Mouse (Mus musculus) cerebellum, adult 2 months (tissue): ENCODE data around the gene Akap17b. TPM values are rescaled to one million over a fixed set of nuclear protein-coding genes. Genes with fewer than 3 reads are reported as not detected.
"Not testable (repeated sequence)": the region's sequence is repeated elsewhere in the genome, so short reads cannot be mapped to it uniquely, and the experiment has no call there.

ENCODE experiments used
- DNase-seq, 2 experiments: peaks; one replicate each; pipeline ENCODE4 v3.0.0; 2021
- H3K27ac ChIP-seq: fragments of 200-500 bp; 2 replicates; pipeline ENCODE4 v1.5.1; 2012; ENCODE audit warnings: low read length, control low read depth, inconsistent platforms; ENCODE audit not compliant: insufficient read depth
- H3K27me3 ChIP-seq: fragments of 200-500 bp; 2 replicates; pipeline ENCODE4 v1.6.1; 2012; ENCODE audit warnings: inconsistent platforms, mild to moderate bottlenecking, low read length, moderate library complexity; ENCODE audit not compliant: control insufficient read depth, insufficient read depth
- H3K4me1 ChIP-seq: fragments of 200-500 bp; 2 replicates; pipeline ENCODE4 v1.6.1; 2011; ENCODE audit warnings: low read length; ENCODE audit not compliant: control insufficient read depth, insufficient read depth
- H3K4me3 ChIP-seq: fragments of 200-500 bp; replicated peaks from 2 replicates; pipeline ENCODE3; 2011; ENCODE audit warnings: mild to moderate bottlenecking, low read depth, low read length, control low read depth; ENCODE audit not compliant: insufficient read depth
- CTCF ChIP-seq: fragments of 200-500 bp; IDR thresholded peaks from 2 replicates; pipeline ENCODE4 v1.5.1; 2011; ENCODE audit warnings: low read depth, mild to moderate bottlenecking, control low read depth, low read length, moderate library complexity, borderline replicate concordance; ENCODE audit not compliant: insufficient read depth
- POLR2A ChIP-seq: fragments of 200-500 bp; IDR thresholded peaks from 2 replicates; pipeline ENCODE4 v1.6.1; 2011; ENCODE audit warnings: low read length, control low read depth, borderline replicate concordance; ENCODE audit not compliant: insufficient read depth
- WGBS: fragments of 180-500 bp; shearing (Covaris S2); methylation state at CpG from one replicate; pipeline ENCODE4 v1.1.7; 2018; 5-methylcytosine and 5-hydroxymethylcytosine counted together
- polyA plus RNA-seq: library from polyadenylated mRNA; depleted of rRNA; stranded (reverse); fragments of >200 nt; gene quantifications from 2 replicates; pipeline ENCODE4 v1.2.3, GENCODE M21; 2012

The Akap17b gene
- polyA plus RNA-seq, 1 experiment: 9.7 TPM

DNA sequence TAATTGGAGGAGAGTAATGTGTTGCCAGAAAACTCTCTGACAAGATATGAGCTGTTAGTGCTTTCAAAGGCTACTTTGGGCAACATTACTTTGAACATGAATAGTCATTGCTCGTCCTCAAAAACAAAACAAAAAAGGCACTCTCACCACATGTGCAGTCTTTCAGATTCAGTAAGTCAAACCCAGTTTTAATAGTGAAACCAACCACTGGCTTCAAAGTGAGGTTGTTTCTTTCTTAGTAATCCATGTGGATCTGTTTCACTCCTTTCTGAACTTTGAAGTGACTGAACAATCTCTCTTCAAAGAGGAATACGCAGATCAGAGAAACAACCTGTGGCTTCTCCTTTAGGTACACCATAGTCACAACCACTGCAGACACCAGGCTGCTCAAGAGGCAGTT is 36.1 kb downstream of the Akap17b start:
- no peak for DNase-seq
- no peaks in the 10 kb centered on the region for H3K4me1 ChIP-seq
- no peak for TF ChIP-seq POLR2A
- no peak for TF ChIP-seq CTCF
- no peak overlapping the region for H3K27ac ChIP-seq
- no peak overlapping the region for H3K4me3 ChIP-seq
- 79% methylated on average over 2 of the region's 2 CpGs for WGBS
- no peaks in the 10 kb centered on the region for H3K27me3 ChIP-seq

GRCm38 (mm10) chrX:36604040-36604439 is 41.2 kb downstream of the Akap17b start:
- no peaks in the 10 kb centered on the region for H3K4me1 ChIP-seq

GRCm38 (mm10) chrX:36602926-36603325 is 42.3 kb downstream of the Akap17b start:
- no peaks in the 10 kb centered on the region for H3K27me3 ChIP-seq
- no peak overlapping the region for H3K4me3 ChIP-seq
- WGBS: 88% methylated on average over 2 of the region's 2 CpGs
- H3K4me1 ChIP-seq: no peaks in the 10 kb centered on the region
- TF ChIP-seq POLR2A (no peak), CTCF (no peak)
- H3K27ac ChIP-seq: no peak overlapping the region
- no peak for DNase-seq

More at GRCm38 (mm10) chrX:36604040-36604439, 41.2 kb downstream of the Akap17b start:
- no peak for DNase-seq
- no peak overlapping the region for H3K27ac ChIP-seq
- no peaks in the 10 kb centered on the region for H3K27me3 ChIP-seq
- 89% methylated on average over 4 of the region's 4 CpGs for WGBS
- H3K4me3 ChIP-seq: no peak overlapping the region
- no peak for TF ChIP-seq CTCF
- TF ChIP-seq POLR2A: no peak

GRCm38 (mm10) chrX:36600066-36600465 is 45.1 kb downstream of the Akap17b start:
- no peak for TF ChIP-seq POLR2A
- no peaks in the 10 kb centered on the region for H3K27me3 ChIP-seq
- H3K27ac ChIP-seq: no peak overlapping the region
- WGBS: 66% methylated on average over 8 of the region's 8 CpGs
- H3K4me1 ChIP-seq: no peaks in the 10 kb centered on the region
- H3K4me3 ChIP-seq: no peak overlapping the region
- no peak for DNase-seq

- H3K27me3 ChIP-seq: no peaks in the 10 kb centered on the region
- no peak for DNase-seq
- TF ChIP-seq POLR2A: no peak
- TF ChIP-seq CTCF: no peak
- WGBS: 30% methylated on average over 3 of the region's 3 CpGs
- no peak overlapping the region for H3K4me3 ChIP-seq
- no peak overlapping the region for H3K27ac ChIP-seq
- H3K4me1 ChIP-seq: no peaks in the 10 kb centered on the region
These were observed 45.5 kb downstream of the Akap17b start for GRCm38 (mm10) chrX:36599656-36600055.

- Histone ChIP-seq H3K27ac (no peak overlapping the region), H3K4me3 (peak overlapping the region; percentile 77), H3K27me3 (no peaks in the 10 kb centered on the region), H3K4me1 (no peaks in the 10 kb centered on the region)
- DNase-seq: peak; percentile 29 to 30
- no peak for TF ChIP-seq POLR2A
- TF ChIP-seq CTCF: no peak
- 10% methylated on average over 14 of the region's 14 CpGs for WGBS
These were observed 46.3 kb downstream of the Akap17b start for GRCm38 (mm10) chrX:36598861-36599344.

GRCm38 (mm10) chrX:36598390-36598810 is 46.8 kb downstream of the Akap17b start:
- H3K27ac ChIP-seq: peak overlapping the region; percentile 48
- H3K27me3 ChIP-seq: no peaks in the 10 kb centered on the region
- H3K4me1 ChIP-seq: no peaks in the 10 kb centered on the region
- no peak for TF ChIP-seq CTCF
- TF ChIP-seq POLR2A: no peak
- no peak for DNase-seq
- WGBS: 4% methylated on average over 36 of the region's 41 CpGs
- H3K4me3 ChIP-seq: peak overlapping the region; percentile 77

DNA sequence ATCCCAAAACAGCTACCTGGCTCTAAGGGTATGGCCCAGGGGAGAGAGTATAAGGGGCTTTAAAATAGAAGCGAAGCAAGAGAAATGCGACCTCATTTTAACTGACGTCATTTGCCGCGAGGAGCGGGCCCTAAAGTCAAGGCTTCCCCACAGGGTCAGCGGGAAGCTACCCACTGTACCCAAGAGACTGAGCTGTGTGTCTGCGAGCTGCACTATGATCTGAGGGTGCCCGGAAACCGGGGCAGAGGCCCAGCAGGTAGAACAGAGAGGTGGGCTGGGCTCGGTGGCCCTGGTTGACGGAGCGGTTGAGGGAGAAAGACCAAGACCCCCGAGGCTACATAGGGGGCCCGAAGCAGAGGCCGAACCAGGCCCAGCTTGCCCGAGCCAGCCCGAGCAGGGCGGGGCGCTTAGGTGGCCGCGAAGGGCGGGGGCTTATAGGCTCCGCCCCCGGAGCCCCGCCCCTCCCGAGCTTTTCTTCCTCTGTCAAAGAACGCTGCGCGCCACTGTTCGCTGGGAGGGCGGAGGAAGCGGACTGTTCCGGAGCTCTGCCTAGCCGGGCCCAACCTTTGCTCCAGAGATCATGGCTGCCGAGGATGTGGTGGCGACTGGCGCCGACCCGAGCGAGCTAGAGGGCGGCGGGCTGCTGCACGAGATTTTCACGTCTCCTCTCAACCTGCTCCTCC is 47.3 kb downstream of the Akap17b start, which contains the start of gene Pgrmc1:
Pgrmc1 (plus strand) TSS at position 500 of the 683 bp plus-strand sequence.
- H3K4me3 ChIP-seq: peak within 1 kb of the TSS; percentile 77
- H3K4me1 ChIP-seq: no peaks in the 10 kb centered on the region
- DNase-seq: peak; percentile 85 to 89
- H3K27me3 ChIP-seq: no peaks in the 10 kb centered on the region
- H3K27ac ChIP-seq: peak within 1 kb of the TSS; percentile 77
- 20% methylated on average over 35 of the region's 45 CpGs for WGBS
- TF ChIP-seq CTCF (no peak), POLR2A (peak; percentile 93)

GRCm38 (mm10) chrX:36596483-36597120 is 48.6 kb downstream of the Akap17b start:
- H3K27ac ChIP-seq, H3K27me3 ChIP-seq, H3K4me1 ChIP-seq, H3K4me3 ChIP-seq, DNase-seq: not testable (repeated sequence)
- WGBS: 82% methylated on average over 4 of the region's 5 CpGs
